Mouse (Mus musculus): ENCODE measurements at regions not wholly inside any gene's neighbourhood (a gene's known extent, or its start where the extent isn't known, plus 50 kb on each side); places are given as distances from the start of the nearest gene placed in this dataset.

DNA sequence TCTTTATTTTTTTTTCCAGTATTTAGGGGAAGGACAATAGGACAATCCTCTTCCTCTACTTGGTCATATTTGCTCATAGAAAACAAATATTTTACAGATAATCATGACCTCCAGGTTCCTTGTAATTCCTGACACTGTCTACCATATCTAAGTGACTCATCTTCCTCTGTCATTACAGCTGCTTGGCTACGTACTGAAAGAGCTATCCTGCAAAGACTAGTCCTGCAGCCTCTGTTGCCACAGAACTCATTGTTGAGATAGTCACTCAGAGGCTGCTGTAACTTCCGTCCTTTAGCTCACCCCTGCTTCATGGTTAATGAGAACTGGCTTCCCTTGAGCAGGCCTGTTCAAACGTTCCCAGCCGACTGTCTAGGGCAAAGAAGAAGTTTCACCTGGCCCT, 93.7 kb upstream of the Tsc22d2 start:
- no peak for TF ChIP-seq CTCF (IDR thresholded peaks at IDR 0.05; ENCODE audit: extremely low read depth, insufficient read depth, low read length)
- no peak for TF ChIP-seq POLR2A (IDR thresholded peaks at IDR 0.05; ENCODE audit: extremely low read depth, insufficient read depth, low read length)
